Mouse (Mus musculus): Measurements from ENCODE around the gene Slc52a3.

DNA sequence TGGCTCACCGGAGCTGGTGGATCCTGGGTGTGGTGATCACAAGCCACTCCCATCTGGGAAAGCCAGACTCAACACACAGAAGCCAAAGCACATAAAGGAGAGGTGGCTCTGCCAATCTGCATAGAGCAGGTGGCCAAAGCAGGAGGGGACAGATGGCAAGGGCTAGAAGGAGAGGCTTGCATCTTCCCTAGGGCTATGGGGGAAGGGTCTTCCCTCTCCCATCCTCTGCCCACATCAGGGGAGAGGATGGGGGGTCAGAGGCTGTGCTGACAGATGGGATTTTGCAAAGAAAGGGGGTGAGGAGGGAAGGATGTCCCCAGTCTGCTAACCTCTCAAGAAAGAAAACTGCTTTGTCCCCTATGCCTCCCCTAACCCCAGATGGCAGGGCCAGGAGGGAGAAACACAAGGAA, 5.3 kb upstream of the Slc52a3 start:
- TF ChIP-seq TAL1 (IDR thresholded peaks at IDR 0.05; ENCODE audit: low read length) (no peak), GATA1 (IDR thresholded peaks at IDR 0.05; ENCODE audit: low read length) (no peak)

Measured in erythroblast, embryonic 14.5 days (primary cell).